Mouse (Mus musculus): Measurements from ENCODE around the gene Grm4. TPM values are rescaled to one million over a fixed set of nuclear protein-coding genes. Genes with fewer than 3 reads are reported as not detected.
"Not testable (repeated sequence)": the region's sequence is repeated elsewhere in the genome, so short reads cannot be mapped to it uniquely, and the experiment has no call there.

Grm4 gene
- polyA plus RNA-seq, 1 experiment: not detected

DNA sequence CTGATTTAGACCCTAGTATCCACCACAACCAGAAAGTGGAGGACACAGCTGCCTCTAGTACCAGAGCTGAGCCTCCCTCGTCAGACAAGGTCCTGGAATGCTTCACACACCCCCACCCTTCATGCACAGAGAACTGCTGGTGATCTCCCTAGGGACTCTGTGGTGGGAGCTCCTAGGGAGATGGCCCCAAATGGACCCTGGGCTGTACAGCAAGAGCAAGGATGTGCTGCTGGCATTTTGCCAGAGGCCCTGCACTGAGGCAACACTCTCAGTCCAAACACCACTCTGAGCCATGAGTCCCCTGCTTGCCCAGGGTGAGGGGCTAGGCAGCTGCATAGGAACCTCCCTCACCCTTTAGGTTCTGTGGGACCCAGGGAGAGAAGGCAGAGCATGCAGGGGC is 134.8 kb downstream of the Grm4 start:
- H3K4me2 ChIP-seq (ENCODE audit: low read depth): no peak overlapping the region
- no peak overlapping the region for H3ac ChIP-seq (ENCODE audit: control insufficient read depth, insufficient read length)
- H3K36me3 ChIP-seq (ENCODE audit: control insufficient read depth, insufficient read depth): no peaks in the 10 kb centered on the region
- no peak overlapping the region for H3K4me3 ChIP-seq
- H3K27me3 ChIP-seq (ENCODE audit: control insufficient read depth, insufficient read depth, insufficient read length): peaks cover 14% of the 10 kb centered on the region
- no peak for TF ChIP-seq MYOG (IDR thresholded peaks at IDR 0.05; ENCODE audit: control insufficient read depth in 1 of 3, insufficient read depth in 1 of 3, insufficient read length in 2 of 3, low read depth in 2 of 3)
- H3K79me2 ChIP-seq (ENCODE audit: control insufficient read depth, insufficient read depth): no peaks in the 10 kb centered on the region

DNA sequence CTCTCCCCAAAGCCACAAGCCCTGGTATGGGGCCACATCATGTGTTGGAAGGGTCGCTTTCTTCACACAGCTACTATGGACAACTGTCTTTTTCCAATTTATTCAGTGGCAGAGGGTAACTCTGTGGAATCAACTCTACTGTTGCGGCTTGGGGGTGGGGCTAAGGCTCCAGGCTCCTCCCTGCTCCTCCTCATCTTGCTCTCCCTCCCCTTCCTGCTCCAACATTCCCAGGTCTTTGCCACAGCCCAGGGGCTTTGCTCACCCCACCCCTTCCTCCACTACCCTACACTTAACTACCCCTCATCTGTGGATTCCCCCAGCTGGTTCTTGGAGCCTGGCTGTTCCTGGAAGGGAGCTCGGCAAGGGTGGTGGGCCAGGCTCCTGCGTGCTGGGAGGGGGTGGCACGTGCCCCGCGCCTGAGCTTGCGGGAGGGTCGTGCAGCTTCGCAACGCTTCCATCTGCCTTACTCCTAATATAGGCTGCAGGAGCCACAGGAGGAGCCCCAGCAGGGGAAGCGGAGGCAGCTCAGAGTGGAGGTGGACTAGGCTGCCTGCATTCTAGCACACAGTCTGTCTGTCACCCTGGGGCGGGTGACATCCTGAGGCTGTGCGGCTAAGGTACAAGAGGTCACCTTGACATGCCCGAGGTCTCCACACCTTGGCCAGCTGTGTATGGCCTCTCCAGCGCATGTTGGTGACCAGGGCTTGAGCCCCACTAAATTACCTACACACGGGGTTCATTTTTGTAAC is 135.5 kb downstream of the Grm4 start:
- no peak overlapping the region for H3K4me3 ChIP-seq
- H3K27me3 ChIP-seq (ENCODE audit: control insufficient read depth, insufficient read depth, insufficient read length): peaks cover 14% of the 10 kb centered on the region
- H3K4me2 ChIP-seq (ENCODE audit: low read depth): no peak overlapping the region
- no peaks in the 10 kb centered on the region for H3K79me2 ChIP-seq (ENCODE audit: control insufficient read depth, insufficient read depth)
- H3ac ChIP-seq (ENCODE audit: control insufficient read depth, insufficient read length): no peak overlapping the region
- no peaks in the 10 kb centered on the region for H3K36me3 ChIP-seq (ENCODE audit: control insufficient read depth, insufficient read depth)
- no peak for TF ChIP-seq MAX (IDR thresholded peaks at IDR 0.05; ENCODE audit: low read depth)
- no peak for TF ChIP-seq CEBPB (IDR thresholded peaks at IDR 0.05; ENCODE audit: insufficient read depth, poor library complexity, severe bottlenecking)
- TF ChIP-seq TCF3 (IDR thresholded peaks at IDR 0.05; ENCODE audit: insufficient read length, low read depth): no peak
- TF ChIP-seq SRF (IDR thresholded peaks at IDR 0.05; ENCODE audit: control insufficient read depth, insufficient read length, low read depth): no peak
- no peak for TF ChIP-seq REST (IDR thresholded peaks at IDR 0.05; ENCODE audit: insufficient read depth, insufficient read length)

DNA sequence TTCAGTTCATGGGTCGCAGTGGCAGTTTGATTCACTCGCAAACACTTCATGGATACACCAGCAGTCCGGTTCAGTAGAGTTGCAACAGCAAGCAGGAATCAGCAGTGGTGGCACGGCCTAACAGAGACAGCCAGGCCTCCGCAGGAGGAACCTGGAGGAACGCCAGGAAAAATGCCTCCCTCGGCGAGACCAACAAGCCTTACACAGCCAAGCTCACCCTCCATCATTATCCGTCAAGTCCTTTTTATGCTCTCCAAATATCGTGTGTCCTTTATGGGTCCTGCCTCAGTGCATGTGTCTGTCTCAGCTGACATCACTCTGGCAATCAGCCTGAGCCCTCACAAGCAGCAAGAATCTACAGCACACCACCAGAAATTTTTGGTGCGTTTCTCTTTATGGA is 138.3 kb downstream of the Grm4 start:
- H3K36me3 ChIP-seq (ENCODE audit: control insufficient read depth, insufficient read depth): no peaks in the 10 kb centered on the region
- peaks cover 19% of the 10 kb centered on the region for H3K27me3 ChIP-seq (ENCODE audit: control insufficient read depth, insufficient read depth, insufficient read length)
- H3ac ChIP-seq (ENCODE audit: control insufficient read depth, insufficient read length): no peak overlapping the region
- H3K79me2 ChIP-seq (ENCODE audit: control insufficient read depth, insufficient read depth): no peaks in the 10 kb centered on the region
- no peak overlapping the region for H3K4me2 ChIP-seq (ENCODE audit: low read depth)
- no peak for TF ChIP-seq MYOG (IDR thresholded peaks at IDR 0.05; ENCODE audit: control insufficient read depth in 1 of 3, insufficient read depth in 1 of 3, insufficient read length in 2 of 3, low read depth in 2 of 3)
- TF ChIP-seq USF1 (IDR thresholded peaks at IDR 0.05; ENCODE audit: low read depth): no peak
- no peak for TF ChIP-seq SRF (IDR thresholded peaks at IDR 0.05; ENCODE audit: control insufficient read depth, insufficient read length, low read depth)
- TF ChIP-seq REST (IDR thresholded peaks at IDR 0.05; ENCODE audit: insufficient read depth, insufficient read length): no peak
- no peak for TF ChIP-seq POLR2AphosphoS2 (IDR thresholded peaks at IDR 0.05; ENCODE audit: insufficient read length, low read depth)
- no peak for TF ChIP-seq MYOD1 (IDR thresholded peaks at IDR 0.05; ENCODE audit: control insufficient read depth in 1 of 3, insufficient read length in 2 of 3, low read depth in 2 of 3)
- TF ChIP-seq MAX (IDR thresholded peaks at IDR 0.05; ENCODE audit: low read depth): no peak
- TF ChIP-seq CEBPB (IDR thresholded peaks at IDR 0.05; ENCODE audit: insufficient read depth, poor library complexity, severe bottlenecking): no peak
- TF ChIP-seq E2F4 (IDR thresholded peaks at IDR 0.05; ENCODE audit: insufficient read depth): no peak
- no peak for TF ChIP-seq POLR2A (IDR thresholded peaks at IDR 0.05; ENCODE audit: insufficient read length, low read depth)
- TF ChIP-seq TCF3 (IDR thresholded peaks at IDR 0.05; ENCODE audit: insufficient read length, low read depth): no peak
- no peak for TF ChIP-seq TCF12 (IDR thresholded peaks at IDR 0.05; ENCODE audit: insufficient read depth, poor library complexity, severe bottlenecking)
- no peak overlapping the region for H3K4me3 ChIP-seq

DNA sequence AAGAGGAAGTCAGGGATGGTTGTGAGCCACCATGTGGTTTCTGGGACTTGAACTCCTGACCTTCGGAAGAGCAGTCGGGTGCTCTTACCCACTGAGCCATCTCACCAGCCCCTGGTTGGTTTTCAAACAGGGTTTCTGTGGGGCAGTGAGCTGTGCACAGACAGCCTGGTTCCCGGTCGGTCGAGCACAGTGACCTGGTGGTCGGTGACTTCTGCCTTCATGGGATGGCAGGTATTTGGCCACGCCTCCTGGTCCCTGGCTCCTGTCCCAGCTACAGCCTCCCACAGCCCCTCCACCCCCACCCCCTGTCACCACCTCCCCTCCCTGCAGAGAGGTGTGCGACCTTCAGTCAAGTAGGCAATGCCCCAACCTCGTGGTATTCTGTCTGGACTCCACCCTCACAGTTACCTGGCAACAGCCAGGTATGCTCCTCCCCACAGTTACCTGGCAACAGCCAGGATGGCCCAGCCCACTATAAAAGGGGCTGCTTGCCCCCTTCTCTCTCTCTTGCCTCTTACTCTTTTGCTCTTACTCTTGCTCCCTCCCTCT is 140.2 kb downstream of the Grm4 start:
- not testable (repeated sequence) for H3K4me3 ChIP-seq; H3ac ChIP-seq (ENCODE audit: control insufficient read depth, insufficient read length); H3K79me2 ChIP-seq (ENCODE audit: control insufficient read depth, insufficient read depth); H3K36me3 ChIP-seq (ENCODE audit: control insufficient read depth, insufficient read depth); H3K4me2 ChIP-seq (ENCODE audit: low read depth)
- H3K27me3 ChIP-seq (ENCODE audit: control insufficient read depth, insufficient read depth, insufficient read length): peaks cover 25% of the 10 kb centered on the region

DNA sequence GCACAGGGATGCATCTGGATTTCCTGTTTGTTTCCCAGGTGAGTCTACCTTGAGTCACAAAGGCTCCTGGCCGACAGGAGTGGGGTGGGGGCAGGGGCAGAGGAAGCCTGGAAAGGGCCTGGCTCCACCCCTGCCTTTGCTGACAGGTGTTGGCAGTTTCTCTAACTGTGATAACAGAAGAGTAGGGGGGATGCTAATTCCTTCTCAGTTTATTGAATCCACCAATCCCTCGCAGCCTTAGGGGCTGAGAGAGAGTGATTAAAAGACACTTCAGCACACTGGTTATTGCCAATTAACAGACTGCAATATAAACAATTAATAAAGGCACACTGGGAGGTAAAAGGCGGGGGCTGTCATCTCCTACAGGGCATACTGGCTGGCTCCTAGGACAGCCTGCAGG is 142.2 kb downstream of the Grm4 start:
- Histone ChIP-seq H3K79me2 (ENCODE audit: control insufficient read depth, insufficient read depth) (no peaks in the 10 kb centered on the region), H3K4me2 (ENCODE audit: low read depth) (no peak overlapping the region), H3K4me3 (no peak overlapping the region), H3K27me3 (ENCODE audit: control insufficient read depth, insufficient read depth, insufficient read length) (peaks cover 32% of the 10 kb centered on the region), H3K36me3 (ENCODE audit: control insufficient read depth, insufficient read depth) (no peaks in the 10 kb centered on the region), H3ac (ENCODE audit: control insufficient read depth, insufficient read length) (no peak overlapping the region)
- no peak for TF ChIP-seq SRF (IDR thresholded peaks at IDR 0.05; ENCODE audit: control insufficient read depth, insufficient read length, low read depth)

DNA sequence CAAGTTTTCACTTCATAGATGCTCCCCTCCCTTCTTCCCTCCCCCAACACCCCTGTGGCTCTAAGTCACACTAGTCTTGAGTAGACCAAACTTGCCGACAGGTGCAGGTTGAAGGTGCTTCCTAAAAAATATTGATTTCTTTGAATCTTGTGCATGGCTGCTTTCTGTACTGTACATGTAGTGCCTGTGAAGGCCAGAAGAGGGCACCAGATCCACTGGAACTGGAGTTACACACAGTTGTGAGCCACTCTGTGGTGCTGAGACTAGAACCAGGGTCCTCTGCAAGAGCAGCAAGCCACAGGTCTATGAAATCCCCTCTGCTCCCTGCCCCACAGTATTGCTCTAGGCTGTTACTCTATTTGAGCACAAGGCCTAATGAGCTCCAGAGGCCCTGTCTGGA is 144.1 kb downstream of the Grm4 start:
- Histone ChIP-seq H3K79me2 (ENCODE audit: control insufficient read depth, insufficient read depth) (no peaks in the 10 kb centered on the region), H3K4me3 (no peak overlapping the region), H3K27me3 (ENCODE audit: control insufficient read depth, insufficient read depth, insufficient read length) (peaks cover 43% of the 10 kb centered on the region), H3ac (ENCODE audit: control insufficient read depth, insufficient read length) (no peak overlapping the region), H3K4me2 (ENCODE audit: low read depth) (no peak overlapping the region), H3K36me3 (ENCODE audit: control insufficient read depth, insufficient read depth) (no peaks in the 10 kb centered on the region)
- TF ChIP-seq USF1 (IDR thresholded peaks at IDR 0.05; ENCODE audit: low read depth): no peak
- no peak for TF ChIP-seq E2F4 (IDR thresholded peaks at IDR 0.05; ENCODE audit: insufficient read depth)
- no peak for TF ChIP-seq SRF (IDR thresholded peaks at IDR 0.05; ENCODE audit: control insufficient read depth, insufficient read length, low read depth)
- no peak for TF ChIP-seq MYOG (IDR thresholded peaks at IDR 0.05; ENCODE audit: control insufficient read depth in 1 of 3, insufficient read depth in 1 of 3, insufficient read length in 2 of 3, low read depth in 2 of 3)
- TF ChIP-seq POLR2AphosphoS2 (IDR thresholded peaks at IDR 0.05; ENCODE audit: insufficient read length, low read depth): no peak
- no peak for TF ChIP-seq REST (IDR thresholded peaks at IDR 0.05; ENCODE audit: insufficient read depth, insufficient read length)
- no peak for TF ChIP-seq MYOD1 (IDR thresholded peaks at IDR 0.05; ENCODE audit: control insufficient read depth in 1 of 3, insufficient read length in 2 of 3, low read depth in 2 of 3)
- TF ChIP-seq CEBPB (IDR thresholded peaks at IDR 0.05; ENCODE audit: insufficient read depth, poor library complexity, severe bottlenecking): no peak
- no peak for TF ChIP-seq MAX (IDR thresholded peaks at IDR 0.05; ENCODE audit: low read depth)
- TF ChIP-seq POLR2A (IDR thresholded peaks at IDR 0.05; ENCODE audit: insufficient read length, low read depth): no peak
- TF ChIP-seq TCF12 (IDR thresholded peaks at IDR 0.05; ENCODE audit: insufficient read depth, poor library complexity, severe bottlenecking): no peak
- TF ChIP-seq TCF3 (IDR thresholded peaks at IDR 0.05; ENCODE audit: insufficient read length, low read depth): no peak

Data from myocyte (in vitro differentiated cells).